Mouse (Mus musculus) CH12.LX (cell line): ENCODE measurements around the gene Ctsll3.

ENCODE experiments used
- BHLHE40 ChIP-seq: IDR thresholded peaks from 2 replicates; pipeline ENCODE4 v1.6.1; 2011; ENCODE audit warnings: mild to moderate bottlenecking, low read depth, low read length, improper control_type of control experiment
- CHD1 ChIP-seq: IDR thresholded peaks from 2 replicates; pipeline ENCODE4 v1.6.1; 2012; ENCODE audit warnings: low read depth, low read length, improper control_type of control experiment, inconsistent platforms
- CTCF ChIP-seq, 2 experiments: IDR thresholded peaks in 1 of 2; conservative IDR thresholded peaks in 1 of 2; 2 replicates each; pipeline ENCODE4 v1.5.1; 2011 to 2012; ENCODE audit warnings: low read depth in 2 of 2, low read length in 2 of 2, improper control_type of control experiment in 1 of 2, inconsistent platforms in 1 of 2, mild to moderate bottlenecking in 1 of 2, moderate library complexity in 1 of 2
- ETS1 ChIP-seq: conservative IDR thresholded peaks from 2 replicates; pipeline ENCODE4 v1.6.1; 2012; ENCODE audit warnings: low read depth, mild to moderate bottlenecking, inconsistent platforms, low read length, improper control_type of control experiment, moderate library complexity
- KAT2A ChIP-seq: IDR thresholded peaks from 2 replicates; pipeline ENCODE4 v1.6.1; 2012; ENCODE audit warnings: low read length, improper control_type of control experiment, inconsistent platforms; ENCODE audit not compliant: insufficient replicate concordance
- MAFK ChIP-seq: IDR thresholded peaks from 2 replicates; pipeline ENCODE4 v1.6.1; 2011; ENCODE audit warnings: low read length, improper control_type of control experiment; ENCODE audit not compliant: insufficient replicate concordance
- MAX ChIP-seq: IDR thresholded peaks from 2 replicates; pipeline ENCODE4 v1.6.1; 2011; ENCODE audit warnings: low read length, improper control_type of control experiment
- POLR2A ChIP-seq: IDR thresholded peaks from 2 replicates; pipeline ENCODE4 v1.6.1; 2011; ENCODE audit warnings: low read depth, mild to moderate bottlenecking, improper control_type of control experiment, low read length
- RCOR1 ChIP-seq: conservative IDR thresholded peaks from 2 replicates; pipeline ENCODE4 v1.6.1; 2012; ENCODE audit warnings: low read depth, mild to moderate bottlenecking, inconsistent platforms, low read length, improper control_type of control experiment
- SMC3 ChIP-seq: IDR thresholded peaks from 2 replicates; pipeline ENCODE4 v1.6.1; 2011; ENCODE audit warnings: low read depth, low read length, improper control_type of control experiment
- ZC3H11A ChIP-seq: IDR thresholded peaks from 2 replicates; pipeline ENCODE4 v1.6.1; 2012; ENCODE audit warnings: low read depth, mild to moderate bottlenecking, inconsistent platforms, low read length, improper control_type of control experiment
- ZMIZ1 ChIP-seq: IDR thresholded peaks from 2 replicates; pipeline ENCODE4 v1.6.1; 2012; ENCODE audit warnings: low read depth, mild to moderate bottlenecking, inconsistent platforms, low read length, improper control_type of control experiment

DNA sequence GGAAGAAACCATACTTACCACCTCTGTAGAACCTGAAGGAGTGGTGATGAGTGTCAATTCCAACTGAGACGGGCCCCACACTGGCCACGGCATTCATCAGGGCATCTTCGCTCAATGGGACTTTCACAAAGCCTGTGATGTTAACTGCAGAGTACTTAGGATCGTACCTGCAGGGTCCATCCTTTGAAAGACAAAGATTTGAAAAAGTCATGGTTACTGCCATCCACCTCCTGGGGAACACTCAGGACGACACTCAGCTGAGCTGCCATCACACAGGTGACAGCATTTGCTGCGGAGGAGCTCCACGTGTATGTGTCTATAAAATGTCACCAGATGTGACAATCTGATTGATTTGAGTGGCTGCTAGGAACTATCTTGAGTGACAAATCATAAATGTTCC lies 19.3 kb downstream of the Ctsll3 start:
- no peak for TF ChIP-seq CTCF (conservative IDR thresholded peaks at IDR 0.05 in 1 of 2, IDR thresholded peaks at IDR 0.05 in 1 of 2; ENCODE audit: low read depth in 2 of 2, low read length in 2 of 2)
- no peak for TF ChIP-seq KAT2A
- no peak for TF ChIP-seq ETS1
- TF ChIP-seq POLR2A, result no peak
- no peak for TF ChIP-seq RCOR1
- no peak for TF ChIP-seq MAX
- TF ChIP-seq CHD1, result no peak
- no peak for TF ChIP-seq ZMIZ1
- TF ChIP-seq SMC3, result no peak
- no peak for TF ChIP-seq MAFK
- no peak for TF ChIP-seq ZC3H11A
- TF ChIP-seq BHLHE40, result no peak
